Mouse (Mus musculus): Measurements from ENCODE around the gene Tbc1d2. TPM values are rescaled to one million over a fixed set of nuclear protein-coding genes. Genes with fewer than 3 reads are reported as not detected.
"Not testable (repeated sequence)": the region's sequence is repeated elsewhere in the genome, so short reads cannot be mapped to it uniquely, and the experiment has no call there.

The Tbc1d2 gene
- total RNA-seq, 1 experiment from 2014 or later = 1.4 TPM

GRCm38 (mm10) chr4:46589946-46590684 is 59.9 kb downstream of the Tbc1d2 start:
- ATAC-seq (replicated peaks; ENCODE audit: insufficient number of reproducible peaks, low FRiP score, low TSS enrichment, poor library complexity, severe bottlenecking) = no peak

- ATAC-seq (replicated peaks; ENCODE audit: insufficient number of reproducible peaks, low FRiP score, low TSS enrichment, poor library complexity, severe bottlenecking) = no peak
Observed at GRCm38 (mm10) chr4:46589151-46589550, 60.9 kb downstream of the Tbc1d2 start.

GRCm38 (mm10) chr4:46586473-46586872 is 63.5 kb downstream of the Tbc1d2 start:
- no peak for ATAC-seq (replicated peaks; ENCODE audit: insufficient number of reproducible peaks, low FRiP score, low TSS enrichment, poor library complexity, severe bottlenecking)

GRCm38 (mm10) chr4:46585811-46586190 is 64.2 kb downstream of the Tbc1d2 start:
- ATAC-seq (replicated peaks; ENCODE audit: insufficient number of reproducible peaks, low FRiP score, low TSS enrichment, poor library complexity, severe bottlenecking) = no peak

GRCm38 (mm10) chr4:46585041-46585810 is 64.8 kb downstream of the Tbc1d2 start:
- ATAC-seq (replicated peaks; ENCODE audit: insufficient number of reproducible peaks, low FRiP score, low TSS enrichment, poor library complexity, severe bottlenecking) = no peak

GRCm38 (mm10) chr4:46584536-46584935 is 65.5 kb downstream of the Tbc1d2 start:
- ATAC-seq (replicated peaks; ENCODE audit: insufficient number of reproducible peaks, low FRiP score, low TSS enrichment, poor library complexity, severe bottlenecking) = not testable (repeated sequence)

- ATAC-seq (replicated peaks; ENCODE audit: insufficient number of reproducible peaks, low FRiP score, low TSS enrichment, poor library complexity, severe bottlenecking) = not testable (repeated sequence)
Observed at GRCm38 (mm10) chr4:46584084-46584483, 65.9 kb downstream of the Tbc1d2 start.

GRCm38 (mm10) chr4:46582024-46582423 is 68.0 kb downstream of the Tbc1d2 start:
- not testable (repeated sequence) for ATAC-seq (replicated peaks; ENCODE audit: insufficient number of reproducible peaks, low FRiP score, low TSS enrichment, poor library complexity, severe bottlenecking)

GRCm38 (mm10) chr4:46581577-46581976 is 68.4 kb downstream of the Tbc1d2 start:
- not testable (repeated sequence) for ATAC-seq (replicated peaks; ENCODE audit: insufficient number of reproducible peaks, low FRiP score, low TSS enrichment, poor library complexity, severe bottlenecking)

GRCm38 (mm10) chr4:46580799-46581243 is 69.2 kb downstream of the Tbc1d2 start:
- peak; percentile 19; the same call in 1 of the 2 replicates for ATAC-seq (replicated peaks; ENCODE audit: insufficient number of reproducible peaks, low FRiP score, low TSS enrichment, poor library complexity, severe bottlenecking)

- ATAC-seq (replicated peaks; ENCODE audit: insufficient number of reproducible peaks, low FRiP score, low TSS enrichment, poor library complexity, severe bottlenecking) = not testable (repeated sequence)
Observed at GRCm38 (mm10) chr4:46578796-46579346, 71.1 kb downstream of the Tbc1d2 start.

GRCm38 (mm10) chr4:46578228-46578627 is 71.8 kb downstream of the Tbc1d2 start:
- ATAC-seq (replicated peaks; ENCODE audit: insufficient number of reproducible peaks, low FRiP score, low TSS enrichment, poor library complexity, severe bottlenecking) = no peak

GRCm38 (mm10) chr4:46575509-46576284 is 74.3 kb downstream of the Tbc1d2 start:
- not testable (repeated sequence) for ATAC-seq (replicated peaks; ENCODE audit: insufficient number of reproducible peaks, low FRiP score, low TSS enrichment, poor library complexity, severe bottlenecking)

GRCm38 (mm10) chr4:46574841-46575240 is 75.2 kb downstream of the Tbc1d2 start:
- no peak for ATAC-seq (replicated peaks; ENCODE audit: insufficient number of reproducible peaks, low FRiP score, low TSS enrichment, poor library complexity, severe bottlenecking)

- 0 out of 2 replicates have a peak, but pooled peaks have one; percentile 16 for ATAC-seq (replicated peaks; ENCODE audit: insufficient number of reproducible peaks, low FRiP score, low TSS enrichment, poor library complexity, severe bottlenecking)
Observed at GRCm38 (mm10) chr4:46574024-46574753, 75.8 kb downstream of the Tbc1d2 start.

- ATAC-seq (replicated peaks; ENCODE audit: insufficient number of reproducible peaks, low FRiP score, low TSS enrichment, poor library complexity, severe bottlenecking) = 0 out of 2 replicates have a peak, but pooled peaks have one; percentile 10
Observed at GRCm38 (mm10) chr4:46572616-46573015, 77.4 kb downstream of the Tbc1d2 start.

- ATAC-seq (replicated peaks; ENCODE audit: insufficient number of reproducible peaks, low FRiP score, low TSS enrichment, poor library complexity, severe bottlenecking) = no peak
Observed at GRCm38 (mm10) chr4:46571744-46572143, 78.3 kb downstream of the Tbc1d2 start.

- ATAC-seq (replicated peaks; ENCODE audit: insufficient number of reproducible peaks, low FRiP score, low TSS enrichment, poor library complexity, severe bottlenecking) = no peak
Observed at GRCm38 (mm10) chr4:46569671-46570070, 80.3 kb downstream of the Tbc1d2 start.

Data from monocyte, adult 5-6 weeks (primary cell).